Mouse (Mus musculus) liver, embryonic 14.5 days (tissue): Measurements from ENCODE around the gene Il1r1. TPM values are rescaled to one million over a fixed set of nuclear protein-coding genes. Genes with fewer than 3 reads are reported as not detected.

Experiments
- ATAC-seq: fragments of 200-750 bp; cut with Nextera tagmentation; 2 replicates; pipeline ENCODE4 v1.8.0; 2017; ENCODE audit warnings: moderate number of reproducible peaks, mild to moderate bottlenecking, moderate library complexity; ENCODE audit not compliant: insufficient read depth
- DNase-seq, 3 experiments: peaks; one replicate each; pipeline ENCODE4 v3.0.0-alpha.2; 2012 to 2013; ENCODE audit warnings: low read depth in 3 of 3, low spot score in 3 of 3
- H3K27ac ChIP-seq: fragments of 300-500 bp; sonication (generic); 2 replicates; pipeline ENCODE4 v1.5.1; 2014; ENCODE audit warnings: moderate library complexity, mild to moderate bottlenecking, control low read depth, inconsistent platforms
- H3K27me3 ChIP-seq: fragments of 300-500 bp; sonication (generic); 2 replicates; pipeline ENCODE4 v1.6.1; 2014; ENCODE audit warnings: mild to moderate bottlenecking, low read length, moderate library complexity; ENCODE audit not compliant: control insufficient read depth, insufficient read depth
- H3K36me3 ChIP-seq: fragments of 300-500 bp; sonication (generic); replicated peaks from 2 replicates; pipeline ENCODE4 v1.6.1; 2014; ENCODE audit warnings: low read depth; ENCODE audit not compliant: control insufficient read depth, insufficient read depth
- H3K4me1 ChIP-seq, 2 experiments: fragments of 200-500 bp in 1 of 2; fragments of 300-500 bp in 1 of 2; sonication (generic) in 1 of 2; replicated peaks; 2 replicates each; pipeline ENCODE4 v1.6.1; 2012 to 2014; ENCODE audit warnings: antibody characterized with exemption in 1 of 2, inconsistent platforms in 1 of 2, low read length in 1 of 2; ENCODE audit not compliant: control insufficient read depth in 2 of 2, insufficient read depth in 2 of 2
- H3K4me2 ChIP-seq: fragments of 300-500 bp; sonication (generic); 2 replicates; pipeline ENCODE4 v1.6.1; 2014; ENCODE audit warnings: low read depth, mild to moderate bottlenecking, control low read depth, moderate library complexity
- H3K4me3 ChIP-seq, 2 experiments: fragments of 200-500 bp in 1 of 2; fragments of 300-500 bp in 1 of 2; sonication (generic) in 1 of 2; 2 replicates each; pipeline ENCODE4 v1.5.1; 2012 to 2014; ENCODE audit warnings: low read depth in 2 of 2, low read length in 2 of 2, mild to moderate bottlenecking in 2 of 2, control low read depth in 1 of 2, inconsistent platforms in 1 of 2, moderate library complexity in 1 of 2; ENCODE audit not compliant: insufficient read depth in 1 of 2
- H3K9ac ChIP-seq: fragments of 300-500 bp; sonication (generic); replicated peaks from 2 replicates; pipeline ENCODE4 v1.6.1; 2014; ENCODE audit warnings: mild to moderate bottlenecking, control low read depth, moderate library complexity
- H3K9me3 ChIP-seq: fragments of 300-500 bp; sonication (generic); 2 replicates; pipeline ENCODE4 v1.6.1; 2016; ENCODE audit warnings: low read length, mixed read lengths; ENCODE audit not compliant: control insufficient read depth
- CTCF ChIP-seq: IDR thresholded peaks from 2 replicates; pipeline ENCODE4 v1.5.1; 2016; ENCODE audit warnings: antibody characterized with exemption, low read depth, control low read depth
- EP300 ChIP-seq: IDR thresholded peaks from 2 replicates; pipeline ENCODE4 v1.6.1; 2016; ENCODE audit warnings: antibody characterized with exemption, low read depth
- WGBS: fragments of 180-500 bp; shearing (Covaris S2); extraction: QIAGEN DNeasy Blood & Tissue Kit; methylation state at CpG from one replicate; pipeline ENCODE4 v1.1.7; 2014; ENCODE audit not compliant: insufficient replicate concordance; 5-methylcytosine and 5-hydroxymethylcytosine counted together
- polyA plus RNA-seq, 2 experiments: library from polyadenylated mRNA; depleted of rRNA in 1 of 2; stranded (reverse) in 1 of 2; unstranded in 1 of 2; fragments of >200 nt; fragmentation: Nextera tagmentation in 1 of 2; extraction: Ambion mirVana in 1 of 2; gene quantifications; 2 replicates each; pipeline versions ENCODE4 v1.2.1 to v1.2.3; 2012 to 2014

Gene Il1r1
- polyA plus RNA-seq, 2 experiments: 2.9 to 9.9 TPM

- WGBS: 51% methylated on average over 5 of the region's 5 CpGs
- no peak for ATAC-seq
- Histone ChIP-seq H3K27ac (no peak overlapping the region), H3K36me3 (no peaks in the 10 kb centered on the region), H3K4me1 (no peaks in the 10 kb centered on the region), H3K9me3 (no peaks in the 10 kb centered on the region), H3K9ac (no peak overlapping the region), H3K4me3 (no peak overlapping the region), H3K4me2 (no peak overlapping the region), H3K27me3 (no peaks in the 10 kb centered on the region)
- DNase-seq: no peak
- no peak for TF ChIP-seq EP300
- TF ChIP-seq CTCF: no peak
These were observed 34.0 kb upstream of the Il1r1 start for GRCm38 (mm10) chr1:40190837-40191236.

- Histone ChIP-seq H3K4me1 (no peaks in the 10 kb centered on the region), H3K27me3 (no peaks in the 10 kb centered on the region), H3K4me3 (no peak overlapping the region), H3K9me3 (no peaks in the 10 kb centered on the region), H3K4me2 (no peak overlapping the region), H3K36me3 (no peaks in the 10 kb centered on the region), H3K27ac (no peak overlapping the region), H3K9ac (no peak overlapping the region)
- ATAC-seq (no peak), DNase-seq (no peak)
- TF ChIP-seq EP300: no peak
- no peak for TF ChIP-seq CTCF
- WGBS: 61% methylated on average over 2 of the region's 2 CpGs
These were observed 30.6 kb upstream of the Il1r1 start for GRCm38 (mm10) chr1:40194279-40194678.

GRCm38 (mm10) chr1:40213337-40214159 lies 11.3 kb upstream of the Il1r1 start:
- Histone ChIP-seq H3K27ac (no peak overlapping the region), H3K4me2 (no peak overlapping the region), H3K9ac (no peak overlapping the region), H3K27me3 (no peaks in the 10 kb centered on the region), H3K4me3 (no peak overlapping the region), H3K36me3 (no peaks in the 10 kb centered on the region), H3K4me1 (peaks cover 0 to 2% of the 10 kb centered on the region in 2 experiments; a peak in 1 of 4 replicates), H3K9me3 (no peaks in the 10 kb centered on the region)
- ATAC-seq (no peak), DNase-seq (no peak)
- no peak for TF ChIP-seq CTCF
- no peak for TF ChIP-seq EP300
- WGBS: 20% methylated on average over 4 of the region's 4 CpGs

GRCm38 (mm10) chr1:40217521-40217920 lies 7.4 kb upstream of the Il1r1 start:
- DNase-seq (no peak), ATAC-seq (no peak)
- Histone ChIP-seq H3K9me3 (no peaks in the 10 kb centered on the region), H3K27ac (no peak overlapping the region), H3K4me2 (no peak overlapping the region), H3K4me3 (no peak overlapping the region), H3K27me3 (no peaks in the 10 kb centered on the region), H3K36me3 (no peaks in the 10 kb centered on the region), H3K4me1 (peaks cover 0 to 4% of the 10 kb centered on the region in 2 experiments; a peak in 1 of 4 replicates), H3K9ac (no peak overlapping the region)
- TF ChIP-seq EP300 (no peak), CTCF (no peak)
- 59% methylated on average over 5 of the region's 5 CpGs for WGBS

GRCm38 (mm10) chr1:40218603-40219002 lies 6.3 kb upstream of the Il1r1 start:
- ATAC-seq (no peak), DNase-seq (no peak)
- Histone ChIP-seq H3K27ac (no peak overlapping the region), H3K4me3 (no peak overlapping the region), H3K4me1 (peaks cover 0 to 3% of the 10 kb centered on the region in 2 experiments; a peak in 1 of 4 replicates), H3K27me3 (no peaks in the 10 kb centered on the region), H3K4me2 (no peak overlapping the region), H3K36me3 (no peaks in the 10 kb centered on the region), H3K9me3 (no peaks in the 10 kb centered on the region), H3K9ac (no peak overlapping the region)
- TF ChIP-seq EP300 (no peak), CTCF (no peak)
- WGBS: 40% methylated on average over 3 of the region's 3 CpGs
